Mouse (Mus musculus): ENCODE data around the gene Jtb.
A peak's percentile ranks its signal among the peaks of the same experiment; 100 is the strongest.

The Jtb gene

DNA sequence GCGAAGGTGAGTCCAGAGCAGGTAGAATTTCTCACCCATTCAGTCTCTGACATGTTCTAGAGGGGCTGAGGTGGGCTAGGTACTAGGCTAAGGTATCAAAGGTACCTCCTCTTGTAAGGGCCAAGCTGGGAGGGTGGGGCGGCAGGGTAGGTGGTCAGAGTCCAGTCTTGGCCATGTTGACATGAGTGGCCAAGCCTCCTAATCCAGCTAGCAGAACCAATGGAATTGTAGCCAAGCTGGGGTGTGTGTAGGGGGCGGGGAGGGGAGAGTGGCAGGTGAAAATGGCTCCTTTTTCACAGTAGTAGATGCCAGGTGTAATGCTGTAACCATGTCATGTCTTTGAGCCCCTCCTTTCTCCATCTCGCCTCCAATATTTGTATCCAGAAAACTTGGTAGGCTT lies 27.1 kb downstream of the Jtb start:
- DNase-seq (ENCODE audit: low read depth, low spot score), result no peak

DNA sequence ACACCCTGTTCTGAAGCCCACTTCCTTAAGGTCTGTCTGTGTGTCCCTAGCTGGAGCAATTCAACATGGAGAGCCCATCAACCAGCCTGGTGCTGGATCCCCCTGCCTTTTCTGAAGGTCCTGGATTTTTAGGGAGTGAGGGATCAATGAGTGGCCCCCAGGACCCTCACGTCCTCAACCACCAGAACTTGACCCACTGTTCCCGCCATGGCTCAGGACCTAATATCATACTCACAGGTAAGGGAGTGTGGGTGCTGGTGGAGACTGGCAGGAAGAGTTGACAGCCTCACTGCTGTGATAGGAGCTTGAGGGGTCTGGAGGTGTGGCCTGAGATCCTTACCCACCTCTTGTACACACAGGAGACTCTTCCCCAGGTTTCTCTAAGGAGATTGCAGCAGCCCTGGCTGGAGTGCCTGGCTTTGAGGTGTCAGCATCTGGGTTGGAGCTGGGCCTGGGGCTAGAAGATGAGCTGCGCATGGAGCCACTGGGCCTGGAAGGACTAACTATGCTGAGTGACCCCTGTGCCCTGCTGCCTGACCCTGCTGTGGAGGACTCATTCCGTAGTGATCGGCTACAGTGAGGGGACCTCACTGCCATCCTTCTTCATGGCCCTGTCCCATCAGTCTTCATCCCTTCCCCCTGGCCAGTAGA lies 31.8 kb downstream of the Jtb start:
- DNase-seq (ENCODE audit: low read depth, low spot score), result no peak

DNA sequence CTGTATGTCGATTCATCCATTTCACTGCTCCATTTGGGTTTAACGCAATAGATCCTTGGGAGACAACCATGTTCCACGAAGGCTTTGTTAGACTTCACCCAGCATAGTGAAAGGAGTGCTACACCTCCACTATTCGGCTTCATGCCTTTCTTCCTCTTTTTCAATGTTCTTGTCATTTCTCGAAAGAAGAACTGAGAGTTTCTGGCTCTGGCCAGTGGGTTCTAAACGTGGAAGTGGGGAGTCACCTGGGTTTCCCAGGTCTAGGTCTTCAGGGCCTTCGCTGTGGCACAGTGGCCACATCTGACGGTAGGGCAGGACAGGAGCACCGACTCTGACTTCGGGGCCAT lies 33.3 kb downstream of the Jtb start:
- DNase-seq (ENCODE audit: low read depth, low spot score), result no peak

DNA sequence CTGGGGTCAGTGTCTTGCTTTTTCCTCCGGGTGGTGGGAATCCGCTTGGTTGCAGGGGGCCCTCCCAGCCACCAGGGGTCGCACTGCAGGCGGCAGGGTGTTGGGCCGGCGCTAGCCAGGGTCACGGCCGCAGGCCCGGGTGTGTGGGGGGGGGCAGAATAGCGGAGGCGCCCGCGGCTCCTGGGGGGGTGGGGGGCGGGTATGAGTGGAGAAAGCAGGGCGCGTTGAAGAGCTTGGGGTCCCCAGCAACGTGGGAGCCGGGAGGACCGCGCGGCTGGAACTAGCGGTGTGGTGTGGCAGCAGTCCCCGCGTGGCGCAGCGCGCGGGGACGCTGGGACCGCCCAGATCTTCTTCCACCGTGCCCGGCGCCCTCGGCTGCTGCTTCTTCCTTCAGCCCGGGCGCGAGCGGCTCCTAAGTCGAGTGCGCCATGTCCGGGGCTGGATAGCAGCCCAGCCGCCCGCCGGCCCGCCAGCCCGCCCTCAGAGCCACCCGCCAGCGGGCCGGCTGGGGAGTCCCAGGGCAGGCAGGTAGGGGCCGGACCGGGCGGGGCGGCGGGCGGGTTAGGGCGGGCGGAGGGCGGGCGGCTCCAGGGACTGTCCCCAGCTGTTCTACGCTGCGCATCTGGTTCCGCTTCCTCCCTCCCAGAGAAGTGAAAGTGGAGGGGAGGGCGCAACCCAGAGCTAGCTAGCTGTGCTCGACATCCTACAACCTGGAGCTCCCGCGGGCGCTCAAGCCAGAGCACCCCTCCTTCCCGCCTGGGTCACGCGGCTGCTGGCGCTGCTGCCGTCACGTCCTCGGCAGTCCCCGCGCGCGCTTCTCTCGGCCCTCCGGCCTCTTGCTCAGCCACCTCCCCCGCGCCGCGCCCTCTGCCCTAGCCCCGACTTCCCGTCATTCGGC lies 33.9 kb downstream of the Jtb start, which contains the start of gene Dennd4b:
Gene Dennd4b, plus strand, starts transcription at position 152 of the 898 bp plus-strand sequence.
- peak; percentile 95 for DNase-seq (ENCODE audit: low read depth, low spot score)

DNA sequence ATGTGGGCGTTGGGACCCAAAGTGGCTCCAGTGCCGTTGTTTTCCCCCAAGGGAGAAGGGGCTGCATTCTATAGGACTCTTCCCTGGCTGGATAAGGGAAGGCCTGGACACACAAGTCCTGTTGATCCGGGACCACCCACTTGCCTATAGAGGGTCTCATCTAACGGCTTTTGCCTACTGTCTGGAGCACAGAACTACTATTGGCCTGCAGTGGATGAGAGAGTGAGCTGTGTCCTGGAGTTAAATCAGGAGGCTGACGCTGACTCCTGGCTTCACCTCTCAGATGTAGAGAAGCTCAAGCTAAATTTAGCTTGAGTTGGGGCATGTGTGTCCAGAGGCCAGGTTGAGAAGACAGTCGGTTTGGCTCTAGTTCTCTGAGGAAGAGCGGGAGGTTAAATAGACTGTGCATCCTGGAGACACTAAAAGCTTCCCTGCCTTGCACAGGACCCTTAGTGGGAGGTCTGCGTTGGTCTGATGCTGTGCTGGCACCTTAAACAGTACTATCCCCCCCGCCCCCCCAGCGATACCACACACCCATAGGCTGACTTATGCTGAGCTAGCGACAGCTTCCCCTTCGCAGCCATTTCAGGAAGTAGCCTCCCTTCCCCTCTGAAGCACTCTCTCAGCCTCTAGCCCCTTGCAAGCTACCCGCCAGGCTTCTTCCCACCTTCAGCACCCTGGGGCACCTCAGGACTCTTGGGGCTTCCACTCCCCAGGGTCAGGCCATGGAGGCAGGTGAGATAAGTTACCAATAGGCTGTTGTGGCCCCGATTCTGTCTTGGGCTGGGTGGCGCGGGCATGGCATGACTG lies 34.7 kb downstream of the Jtb start:
- peak; percentile 86 for DNase-seq (ENCODE audit: low read depth, low spot score)

DNA sequence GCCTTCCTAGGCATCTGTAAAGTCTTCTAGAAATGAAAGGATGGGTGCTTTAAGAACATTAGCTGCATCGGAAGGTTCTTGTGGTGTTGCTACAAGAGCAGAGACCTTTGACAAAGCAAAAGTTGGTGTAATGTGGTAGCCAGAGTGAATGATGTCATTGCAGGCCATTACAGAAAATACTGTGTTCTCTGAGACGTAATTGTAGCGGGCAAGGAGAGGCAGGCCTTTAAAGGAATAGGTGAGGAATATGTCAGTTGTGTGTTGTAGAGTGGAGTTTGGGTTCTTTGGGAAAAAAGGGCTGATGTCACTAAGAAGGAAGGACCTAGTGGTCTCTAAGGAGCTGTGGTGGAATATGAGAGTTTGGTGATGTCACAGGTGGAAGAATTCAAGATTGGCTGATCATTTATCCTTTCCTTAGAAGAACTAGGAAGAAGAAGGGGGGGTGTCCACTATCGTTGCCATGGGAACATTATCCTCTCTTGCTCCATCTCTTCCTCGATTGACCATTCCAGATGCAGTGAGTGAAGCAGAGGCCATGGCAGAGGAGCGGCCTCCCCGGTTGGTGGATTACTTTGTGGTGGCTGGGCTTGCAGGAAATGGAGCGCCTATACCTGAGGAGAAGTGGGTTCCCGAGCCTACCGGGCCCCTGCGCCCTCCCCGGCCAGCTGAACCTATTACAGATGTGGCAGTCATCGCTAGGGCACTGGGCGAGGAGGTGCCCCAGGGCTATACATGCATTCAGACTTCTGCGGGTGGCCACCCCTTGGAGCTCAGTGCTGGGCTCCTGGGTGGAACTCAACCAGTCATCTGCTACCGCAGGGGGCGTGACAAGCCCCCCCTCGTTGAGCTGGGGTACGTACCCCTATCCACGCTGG lies 35.7 kb downstream of the Jtb start:
- no peak for DNase-seq (ENCODE audit: low read depth, low spot score)

DNA sequence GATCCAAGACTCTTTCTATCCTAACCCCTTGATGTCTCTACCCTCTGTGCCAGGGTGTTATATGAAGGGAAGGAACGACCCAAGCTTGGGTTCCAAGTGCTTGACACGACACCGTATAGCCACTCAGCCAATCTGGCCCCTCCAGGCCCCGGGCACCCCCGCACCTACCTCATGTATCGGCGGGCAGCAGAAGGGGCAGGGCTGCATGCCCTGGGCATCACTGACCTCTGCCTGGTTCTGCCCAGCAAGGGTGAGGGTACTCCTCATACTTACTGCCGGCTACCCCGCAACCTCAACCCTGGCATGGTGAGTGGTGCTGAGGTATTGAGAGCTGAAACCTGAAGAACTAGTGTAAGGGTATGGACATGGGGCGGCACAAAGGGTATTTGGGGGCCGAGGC lies 36.8 kb downstream of the Jtb start:
- no peak for DNase-seq (ENCODE audit: low read depth, low spot score)

DNA sequence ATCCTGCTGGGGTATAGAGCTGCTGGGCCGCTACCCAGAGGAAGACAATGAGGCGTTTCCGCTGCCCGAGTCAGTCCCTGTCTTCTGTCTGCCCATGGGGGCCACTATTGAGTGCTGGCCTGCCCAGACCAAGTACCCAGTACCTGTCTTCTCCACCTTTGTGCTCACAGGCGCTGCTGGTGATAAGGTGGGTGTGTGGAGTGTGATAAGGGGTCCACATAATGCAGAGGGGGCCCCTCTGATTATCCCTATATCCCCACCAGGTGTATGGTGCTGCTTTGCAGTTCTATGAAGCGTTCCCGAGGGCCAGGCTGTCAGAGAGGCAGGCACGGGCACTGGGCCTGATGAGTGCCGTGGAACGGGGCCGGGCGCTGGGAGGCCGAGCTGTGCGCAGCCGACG lies 37.6 kb downstream of the Jtb start:
- no peak for DNase-seq (ENCODE audit: low read depth, low spot score)

DNA sequence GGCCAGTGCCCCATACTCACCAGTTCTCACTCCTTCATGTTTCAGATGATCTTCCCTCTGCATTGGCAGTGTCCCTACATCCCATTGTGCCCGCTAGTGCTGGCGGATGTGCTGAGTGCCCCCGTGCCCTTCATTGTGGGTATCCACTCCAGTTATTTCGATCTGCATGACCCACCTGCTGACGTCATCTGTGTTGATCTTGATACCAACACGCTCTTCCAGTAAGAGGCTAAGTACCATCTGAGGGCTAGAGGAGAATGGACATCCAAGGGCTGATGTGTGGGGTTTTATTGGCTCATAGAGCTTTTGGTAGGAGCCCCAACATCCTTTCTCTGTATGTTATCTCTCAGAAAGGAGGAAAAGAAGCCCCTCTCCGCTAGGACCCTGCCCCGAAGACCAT lies 39.4 kb downstream of the Jtb start:
- DNase-seq (ENCODE audit: low read depth, low spot score), result no peak

DNA sequence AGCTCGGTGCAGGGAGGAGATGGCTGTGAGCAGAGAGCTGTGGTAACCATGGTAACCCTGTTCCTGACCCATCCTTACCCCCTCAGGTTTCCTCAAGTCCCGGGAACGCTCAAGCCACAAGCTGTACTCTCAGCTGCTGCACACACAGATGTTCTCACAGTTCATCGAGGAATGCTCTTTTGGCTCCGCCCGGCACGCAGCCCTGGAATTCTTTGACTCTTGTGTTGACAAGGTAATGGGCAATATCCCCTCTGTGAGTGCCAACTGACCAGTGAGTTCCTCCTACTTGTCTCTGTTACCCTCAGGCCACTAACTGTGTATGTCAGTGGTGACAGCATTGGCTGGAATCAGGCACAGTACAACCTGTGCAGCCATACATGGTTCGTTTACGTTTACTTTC lies 40.8 kb downstream of the Jtb start:
- DNase-seq (ENCODE audit: low read depth, low spot score), result peak; percentile 32

DNA sequence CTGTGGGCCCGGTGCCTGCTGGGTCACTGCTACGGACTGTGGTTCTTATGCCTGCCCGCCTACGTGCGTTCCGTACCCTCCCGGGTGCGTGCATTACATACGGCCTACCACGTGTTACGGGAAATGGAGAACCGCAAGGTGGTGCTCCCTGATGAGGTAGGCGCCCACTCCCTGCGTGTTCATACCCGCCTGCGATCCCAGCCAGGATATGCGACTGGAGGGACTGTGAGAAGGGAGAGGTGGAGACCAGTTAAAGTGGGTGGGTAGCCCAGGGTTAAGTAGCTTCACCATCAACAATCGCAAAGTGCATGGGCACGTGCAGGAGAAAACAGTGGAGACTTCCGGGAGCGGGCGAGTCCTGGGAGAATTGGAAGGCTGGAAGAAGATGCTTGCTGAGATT lies 42.5 kb downstream of the Jtb start:
- no peak for DNase-seq (ENCODE audit: low read depth, low spot score)

DNA sequence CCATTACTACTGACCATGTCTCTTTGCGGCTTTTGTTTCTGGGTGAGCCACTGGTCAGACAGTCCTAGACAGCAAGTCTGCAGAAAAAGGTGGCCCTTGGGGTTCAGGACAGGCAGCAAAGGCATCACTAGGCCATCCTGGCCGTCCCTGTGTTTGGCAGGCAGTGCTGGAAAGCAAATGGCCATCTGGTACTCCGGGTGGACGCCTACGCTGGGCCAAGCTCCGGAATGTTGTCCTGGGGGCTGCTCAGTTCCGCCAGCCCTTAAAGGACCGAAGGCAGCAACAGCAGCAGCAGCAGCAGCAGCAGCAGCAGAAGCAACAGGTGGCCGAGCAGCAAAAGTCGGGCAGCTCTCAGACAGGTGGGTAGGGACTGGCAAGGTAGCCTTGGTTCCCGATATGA lies 43.9 kb downstream of the Jtb start:
- peak; percentile 86 for DNase-seq (ENCODE audit: low read depth, low spot score)

DNA sequence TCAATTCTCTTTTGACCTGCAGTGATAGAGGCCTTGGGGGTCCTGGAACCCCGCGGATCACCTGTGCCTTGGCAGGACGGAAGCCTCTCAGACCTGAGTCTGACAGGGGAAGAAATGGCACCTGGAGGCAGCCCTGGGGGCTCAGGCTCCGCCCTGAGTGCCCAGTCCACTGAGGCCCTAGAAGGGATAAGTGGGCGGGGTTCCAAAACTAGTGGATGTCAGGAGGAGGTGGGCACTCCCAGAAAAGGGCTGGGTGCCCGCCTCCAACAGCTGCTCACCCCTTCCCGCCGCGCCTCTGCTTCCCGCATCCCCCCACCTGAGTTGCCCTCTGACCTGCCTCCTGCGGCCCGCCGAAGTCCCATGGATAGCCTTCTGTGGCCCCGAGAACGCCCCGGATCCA lies 45.5 kb downstream of the Jtb start:
- DNase-seq (ENCODE audit: low read depth, low spot score), result no peak

DNA sequence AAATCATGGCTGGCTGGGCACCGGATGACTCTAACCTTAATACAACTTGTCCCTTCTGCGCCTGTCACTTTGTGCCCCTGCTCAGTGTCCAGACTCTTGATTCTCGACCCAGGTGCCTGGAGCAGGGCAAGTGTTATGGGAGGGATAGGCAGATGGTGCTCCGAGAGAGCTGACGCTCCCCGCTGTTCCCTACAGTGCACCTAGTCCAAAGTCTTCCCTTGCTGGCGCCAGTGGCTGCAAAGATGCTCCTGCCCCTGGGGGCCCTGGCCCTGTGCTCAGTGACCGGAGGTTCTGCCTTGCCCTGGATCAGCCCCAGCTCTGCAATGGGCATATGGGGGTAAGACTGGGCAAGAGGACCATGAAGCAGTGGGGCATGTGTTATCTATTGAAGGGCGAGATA lies 46.4 kb downstream of the Jtb start:
- DNase-seq (ENCODE audit: low read depth, low spot score), result peak; percentile 93

DNA sequence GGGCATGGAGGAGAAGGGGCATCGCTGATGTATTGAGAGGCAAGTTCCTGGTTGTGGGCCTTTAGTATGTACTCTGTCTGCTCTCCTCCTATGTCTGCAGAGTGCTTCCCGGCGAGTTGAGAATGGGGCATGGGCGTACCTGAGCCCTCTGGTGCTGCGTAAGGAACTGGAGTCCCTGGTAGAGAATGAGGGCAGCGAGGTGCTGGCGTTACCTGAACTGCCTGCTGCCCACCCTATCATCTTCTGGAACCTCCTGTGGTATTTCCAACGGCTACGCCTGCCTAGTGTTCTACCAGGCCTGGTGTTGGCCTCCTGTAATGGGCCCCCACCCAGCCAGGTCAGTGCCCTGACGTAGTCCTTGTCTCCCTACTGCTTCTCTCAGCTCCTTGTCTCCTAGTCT lies 46.8 kb downstream of the Jtb start:
- no peak for DNase-seq (ENCODE audit: low read depth, low spot score)

DNA sequence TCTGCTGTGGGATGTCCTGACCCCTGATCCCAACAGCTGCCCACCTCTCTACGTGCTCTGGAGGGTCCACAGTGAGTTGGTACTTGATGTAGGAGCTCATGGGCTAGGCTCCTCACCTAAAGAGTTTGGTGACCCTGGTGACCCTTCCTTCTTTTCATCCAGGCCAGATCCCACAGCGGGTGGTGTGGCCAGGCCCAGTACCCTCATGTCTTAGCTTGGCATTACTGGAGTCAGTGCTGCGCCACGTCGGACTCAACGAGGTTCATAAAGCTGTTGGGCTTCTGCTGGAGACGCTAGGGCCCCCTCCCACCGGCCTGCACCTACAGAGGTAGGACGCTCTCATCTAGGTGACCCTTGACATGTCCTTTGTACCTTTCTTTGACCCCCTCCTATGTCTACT lies 47.8 kb downstream of the Jtb start:
- DNase-seq (ENCODE audit: low read depth, low spot score), result no peak

DNA sequence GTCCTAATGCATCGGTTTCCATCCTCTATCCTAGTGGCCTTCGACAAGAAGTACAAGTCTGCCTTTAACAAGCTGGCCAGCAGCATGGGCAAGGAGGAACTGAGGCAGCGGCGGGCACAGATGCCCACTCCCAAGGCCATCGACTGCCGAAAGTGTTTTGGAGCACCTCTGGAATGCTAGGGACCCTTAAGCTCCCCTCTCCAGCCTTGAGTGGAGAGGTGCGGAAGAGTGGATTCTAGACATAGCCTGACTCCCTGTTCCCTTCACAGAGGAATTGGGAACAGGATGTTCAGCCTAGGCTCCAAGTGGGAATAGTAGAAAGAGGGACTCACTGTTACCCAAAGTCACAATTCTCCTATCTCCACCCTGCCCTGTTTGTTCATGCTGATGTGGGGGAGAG lies 48.3 kb downstream of the Jtb start:
- DNase-seq (ENCODE audit: low read depth, low spot score), result no peak

DNA sequence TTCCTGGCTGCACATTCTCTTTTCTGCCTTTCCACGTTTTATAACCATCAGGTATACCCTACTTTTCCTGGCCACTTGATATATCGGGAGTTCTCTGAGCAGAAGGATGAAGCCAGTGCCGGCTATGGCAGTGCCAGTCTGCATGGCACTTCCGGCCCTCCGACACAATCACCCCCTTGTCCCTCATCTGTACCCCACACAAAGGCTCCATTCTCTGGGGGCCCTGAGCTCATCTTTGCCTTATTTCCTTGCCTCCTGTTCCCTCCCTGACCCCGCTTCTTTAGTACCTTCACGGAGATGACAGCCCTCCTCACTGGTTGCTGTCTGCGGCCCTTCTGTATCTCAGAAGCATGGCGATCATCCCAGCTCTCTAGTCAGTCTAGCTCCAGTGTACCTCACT lies 49.3 kb downstream of the Jtb start:
- peak; percentile 84 for DNase-seq (ENCODE audit: low read depth, low spot score)

DNA sequence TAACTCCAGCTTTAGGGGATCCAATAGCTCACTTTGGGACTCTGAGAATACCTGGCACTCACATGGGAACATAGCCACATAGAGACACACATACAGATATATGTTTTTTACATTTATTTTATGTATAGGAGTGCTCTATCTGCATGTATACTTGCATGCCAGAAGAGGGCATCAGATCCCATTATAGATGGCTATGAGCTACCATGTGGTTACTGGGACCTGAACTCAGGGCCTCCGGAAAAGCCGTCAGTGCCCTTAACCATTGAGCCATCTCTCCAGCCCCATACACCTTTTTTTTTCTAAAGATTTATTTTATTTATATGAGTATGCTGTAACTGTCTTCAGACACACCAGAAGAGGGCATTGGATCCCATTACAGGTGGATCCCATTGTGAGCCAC lies 52.8 kb downstream of the Jtb start:
- DNase-seq (ENCODE audit: low read depth, low spot score), result no peak
